Mouse (Mus musculus) neural tube, embryonic 11.5 days (tissue): ENCODE data around the gene Sec24d. TPM values are rescaled to one million over a fixed set of nuclear protein-coding genes. Genes with fewer than 3 reads are reported as not detected.

Source experiments
- ATAC-seq: fragments of 200-750 bp; cut with Nextera tagmentation; 2 replicates; pipeline ENCODE4 v1.8.0; 2017; ENCODE audit warnings: moderate number of reproducible peaks, mild to moderate bottlenecking, moderate TSS enrichment, moderate library complexity; ENCODE audit not compliant: insufficient read depth, low FRiP score, low TSS enrichment
- DNase-seq: peaks from one replicate; pipeline ENCODE4 v3.0.0-alpha.2; 2015; ENCODE audit warnings: low spot score
- H3K27ac ChIP-seq: fragments of 300-500 bp; sonication (generic); 2 replicates; pipeline ENCODE4 v1.5.1; 2014; ENCODE audit warnings: low read depth, mild to moderate bottlenecking, low read length
- H3K27me3 ChIP-seq: fragments of 300-500 bp; sonication (generic); 2 replicates; pipeline ENCODE4 v1.6.1; 2014; ENCODE audit warnings: mild to moderate bottlenecking, low read length, mixed read lengths; ENCODE audit not compliant: control insufficient read depth, insufficient read depth
- H3K36me3 ChIP-seq: fragments of 300-500 bp; sonication (generic); 2 replicates; pipeline ENCODE4 v1.6.1; 2014; ENCODE audit warnings: mild to moderate bottlenecking, low read length, moderate library complexity, mixed read lengths; ENCODE audit not compliant: control insufficient read depth, insufficient read depth
- H3K4me1 ChIP-seq: fragments of 300-500 bp; sonication (generic); 2 replicates; pipeline ENCODE4 v1.6.1; 2014; ENCODE audit warnings: low read length, mixed read lengths; ENCODE audit not compliant: control insufficient read depth, insufficient read depth
- H3K4me2 ChIP-seq: fragments of 300-500 bp; sonication (generic); 2 replicates; pipeline ENCODE4 v1.6.1; 2014; ENCODE audit warnings: low read depth, mild to moderate bottlenecking, moderate library complexity
- H3K4me3 ChIP-seq: fragments of 300-500 bp; sonication (generic); 2 replicates; pipeline ENCODE4 v1.5.1; 2014; ENCODE audit warnings: low read depth, low read length
- H3K9ac ChIP-seq: fragments of 300-500 bp; sonication (generic); 2 replicates; pipeline ENCODE4 v1.6.1; 2014; ENCODE audit warnings: mild to moderate bottlenecking, low read length
- H3K9me3 ChIP-seq: fragments of 300-500 bp; sonication (generic); 2 replicates; pipeline ENCODE4 v1.6.1; 2016; ENCODE audit warnings: low read length; ENCODE audit not compliant: control insufficient read depth
- WGBS: fragments of 180-500 bp; shearing (Covaris S2); extraction: QIAGEN DNeasy Blood & Tissue Kit; methylation state at CpG from one replicate; pipeline ENCODE4 v1.1.7; 2014; 5-methylcytosine and 5-hydroxymethylcytosine counted together
- polyA plus RNA-seq: library from polyadenylated mRNA; unstranded; fragments of >200 nt; fragmentation: Nextera tagmentation; extraction: Ambion mirVana; gene quantifications from 2 replicates; pipeline ENCODE4 v1.2.1, GENCODE M21; 2014

Gene Sec24d
- polyA plus RNA-seq, 1 experiment from 2014 or later: 28.6 TPM

DNA sequence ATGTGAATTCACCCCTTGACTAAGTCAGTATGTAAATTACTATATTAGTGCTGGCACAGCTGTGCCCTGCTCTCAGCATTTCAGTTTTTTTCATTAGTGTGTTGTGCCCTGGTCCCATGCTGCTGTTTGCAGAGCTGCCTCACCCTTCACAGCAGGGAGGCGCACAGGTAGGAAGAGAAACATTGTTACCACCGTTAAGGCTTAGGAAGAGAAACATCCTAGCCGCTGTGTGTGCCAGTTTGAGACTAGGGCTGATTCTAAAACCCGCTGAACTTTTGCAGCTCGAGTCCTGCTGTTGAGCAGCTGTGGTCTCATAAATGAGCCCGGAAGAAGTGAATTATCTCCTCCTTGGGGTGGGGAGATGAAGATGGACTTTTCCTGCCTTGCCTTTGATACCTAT, 41.9 kb downstream of the Sec24d start:
- Histone ChIP-seq H3K9me3 (no peaks in the 10 kb centered on the region), H3K4me2 (no peak overlapping the region), H3K4me3 (no peak overlapping the region), H3K4me1 (no peaks in the 10 kb centered on the region), H3K9ac (no peak overlapping the region), H3K27me3 (no peaks in the 10 kb centered on the region), H3K36me3 (no peaks in the 10 kb centered on the region), H3K27ac (no peak overlapping the region)
- ATAC-seq (no peak), DNase-seq (no peak)
- WGBS: 79% methylated on average over 6 of the region's 6 CpGs

DNA sequence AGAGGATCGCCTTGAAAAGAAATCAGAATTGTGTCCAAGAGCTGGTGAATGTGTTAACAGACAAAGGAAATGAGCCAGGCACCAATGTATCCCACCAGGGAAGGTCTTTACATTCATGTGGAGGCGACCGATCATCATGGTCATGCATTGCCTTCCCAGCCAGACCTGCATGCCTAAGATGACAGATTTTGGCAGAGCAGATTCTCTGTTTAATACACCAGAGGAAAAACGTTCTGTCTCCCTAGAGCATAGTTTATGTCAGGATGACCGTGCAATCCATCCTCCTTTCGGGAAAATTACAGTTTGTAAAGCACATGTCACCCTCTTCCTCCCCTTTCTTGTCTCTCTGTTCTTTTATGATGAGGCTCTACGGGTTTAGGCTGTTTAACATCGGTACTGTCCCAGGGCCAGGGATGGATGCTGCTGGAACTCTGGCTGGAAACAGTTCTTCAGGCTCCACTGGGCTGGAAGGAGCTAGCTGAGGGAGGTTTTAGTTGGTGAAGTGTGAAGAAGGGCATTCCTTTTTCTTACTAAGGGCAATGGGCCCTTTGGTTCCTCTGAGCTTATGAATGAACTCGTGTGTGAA, 45.3 kb downstream of the Sec24d start:
- DNase-seq (no peak), ATAC-seq (no peak)
- no peak overlapping the region for H3K9ac ChIP-seq
- H3K4me2 ChIP-seq: no peak overlapping the region
- no peak overlapping the region for H3K4me3 ChIP-seq
- H3K4me1 ChIP-seq: no peaks in the 10 kb centered on the region
- H3K27ac ChIP-seq: no peak overlapping the region
- 88% methylated on average over 9 of the region's 9 CpGs for WGBS
- no peaks in the 10 kb centered on the region for H3K27me3 ChIP-seq
- no peaks in the 10 kb centered on the region for H3K9me3 ChIP-seq
- H3K36me3 ChIP-seq: no peaks in the 10 kb centered on the region

DNA sequence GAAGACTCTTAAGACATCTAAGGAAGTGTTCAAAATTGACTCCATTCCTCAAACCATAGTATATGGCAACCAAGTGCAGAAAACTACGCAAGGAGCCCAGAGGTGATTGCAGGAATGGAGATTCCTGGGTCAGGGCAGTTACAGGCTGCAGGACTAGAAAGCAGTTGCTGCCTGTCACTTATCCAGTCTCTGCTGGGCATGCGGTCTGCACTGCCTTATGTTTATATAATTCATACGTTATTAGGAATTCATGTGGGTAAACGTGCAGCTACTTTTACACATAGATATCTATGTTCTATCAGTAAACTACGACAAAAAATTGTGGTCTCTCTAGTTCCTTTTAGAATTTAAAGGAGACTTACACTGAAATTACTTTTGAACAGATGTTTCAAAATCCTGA, 46.2 kb downstream of the Sec24d start:
- Histone ChIP-seq H3K9ac (no peak overlapping the region), H3K9me3 (no peaks in the 10 kb centered on the region), H3K27ac (no peak overlapping the region), H3K4me3 (no peak overlapping the region), H3K4me2 (no peak overlapping the region), H3K27me3 (no peaks in the 10 kb centered on the region), H3K4me1 (no peaks in the 10 kb centered on the region), H3K36me3 (no peaks in the 10 kb centered on the region)
- ATAC-seq (no peak), DNase-seq (no peak)
- 78% methylated on average over 5 of the region's 5 CpGs for WGBS

DNA sequence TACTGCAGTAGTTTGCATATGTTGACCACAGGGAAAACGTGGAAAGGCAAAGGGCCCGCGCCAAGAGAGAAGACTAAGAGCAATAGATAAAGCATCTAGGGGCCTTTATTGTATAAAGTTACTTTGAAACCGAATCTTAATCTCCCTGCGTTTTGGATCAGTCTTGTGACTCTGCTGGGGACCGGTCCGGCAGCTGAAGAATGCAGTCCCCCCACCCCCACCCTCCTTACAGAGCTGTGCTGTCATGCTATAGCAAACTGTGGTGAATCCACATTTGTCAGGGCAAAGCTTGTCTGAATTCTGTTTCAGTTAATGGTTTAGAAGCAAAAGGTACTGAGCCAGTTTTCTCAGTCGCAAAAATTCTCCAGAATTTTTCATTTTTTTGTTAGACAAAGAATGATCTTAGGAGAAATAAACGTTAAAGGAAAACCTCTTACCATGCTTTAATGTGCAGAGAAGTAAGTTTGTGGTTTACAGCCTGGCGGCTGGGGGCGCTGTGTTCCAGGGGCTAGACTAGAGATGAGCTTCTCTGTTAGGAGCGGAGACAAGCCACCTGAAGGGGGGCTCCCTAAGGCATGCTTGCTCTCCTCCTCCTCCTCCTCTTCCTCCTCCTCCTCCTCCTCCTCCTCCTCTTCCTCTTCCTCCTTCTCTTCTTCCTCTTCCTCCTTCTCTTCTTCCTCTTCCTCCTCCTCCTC, 46.8 kb downstream of the Sec24d start:
- Histone ChIP-seq H3K9ac (no peak overlapping the region), H3K4me1 (no peaks in the 10 kb centered on the region), H3K27me3 (no peaks in the 10 kb centered on the region), H3K9me3 (no peaks in the 10 kb centered on the region), H3K4me3 (no peak overlapping the region), H3K4me2 (no peak overlapping the region), H3K36me3 (no peaks in the 10 kb centered on the region), H3K27ac (no peak overlapping the region)
- ATAC-seq: no peak
- DNase-seq: no peak
- WGBS: 34% methylated on average over 12 of the region's 12 CpGs

DNA sequence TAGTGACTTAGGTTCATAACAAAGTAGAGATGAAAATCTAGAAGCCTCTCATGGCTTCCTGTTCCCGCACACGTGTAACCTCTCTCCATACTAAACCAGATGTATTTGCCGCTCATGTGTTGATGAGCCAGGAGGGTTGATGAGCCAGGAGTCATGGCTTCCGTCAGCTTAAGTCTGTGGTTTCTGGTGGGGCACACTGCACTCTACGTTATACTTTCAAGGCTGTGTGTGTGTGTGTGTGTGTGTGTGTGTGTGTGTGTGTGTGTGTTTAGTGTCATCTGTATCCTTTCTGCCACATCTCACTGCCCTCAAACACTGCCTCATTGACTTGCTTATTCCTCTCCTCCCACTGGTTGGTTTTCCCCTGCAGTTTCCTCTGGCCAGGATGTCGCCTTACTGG, 48.8 kb downstream of the Sec24d start:
- Histone ChIP-seq H3K4me1 (no peaks in the 10 kb centered on the region), H3K27ac (no peak overlapping the region), H3K4me3 (no peak overlapping the region), H3K36me3 (no peaks in the 10 kb centered on the region), H3K4me2 (no peak overlapping the region), H3K27me3 (no peaks in the 10 kb centered on the region), H3K9me3 (no peaks in the 10 kb centered on the region), H3K9ac (no peak overlapping the region)
- no peak for ATAC-seq
- DNase-seq: no peak
- 87% methylated on average over 6 of the region's 6 CpGs for WGBS

- H3K36me3 ChIP-seq: no peaks in the 10 kb centered on the region
- H3K27me3 ChIP-seq: no peaks in the 10 kb centered on the region
- 87% methylated on average over 9 of the region's 9 CpGs for WGBS
- no peaks in the 10 kb centered on the region for H3K4me1 ChIP-seq
- no peak for ATAC-seq
- H3K4me3 ChIP-seq: no peak overlapping the region
- H3K9ac ChIP-seq: no peak overlapping the region
- no peak overlapping the region for H3K27ac ChIP-seq
- no peaks in the 10 kb centered on the region for H3K9me3 ChIP-seq
- H3K4me2 ChIP-seq: no peak overlapping the region
- DNase-seq: no peak
Measured at GRCm38 (mm10) chr3:123317081-123317480, 49.8 kb downstream of the Sec24d start.

GRCm38 (mm10) chr3:123320341-123320740, 53.1 kb downstream of the Sec24d start:
- no peak overlapping the region for H3K4me3 ChIP-seq
- H3K36me3 ChIP-seq: no peaks in the 10 kb centered on the region
- no peak overlapping the region for H3K4me2 ChIP-seq
- H3K9ac ChIP-seq: no peak overlapping the region
- DNase-seq: no peak
- no peaks in the 10 kb centered on the region for H3K4me1 ChIP-seq
- no peaks in the 10 kb centered on the region for H3K9me3 ChIP-seq
- ATAC-seq: peak; percentile 14; the same call in 1 of the 2 replicates
- no peak overlapping the region for H3K27ac ChIP-seq
- no peaks in the 10 kb centered on the region for H3K27me3 ChIP-seq
- WGBS: 79% methylated on average over 9 of the region's 9 CpGs

GRCm38 (mm10) chr3:123321612-123322011, 54.4 kb downstream of the Sec24d start:
- no peak overlapping the region for H3K4me3 ChIP-seq
- H3K27me3 ChIP-seq: no peaks in the 10 kb centered on the region
- H3K9me3 ChIP-seq: no peaks in the 10 kb centered on the region
- H3K27ac ChIP-seq: no peak overlapping the region
- no peaks in the 10 kb centered on the region for H3K36me3 ChIP-seq
- H3K4me1 ChIP-seq: no peaks in the 10 kb centered on the region
- 87% methylated on average over 6 of the region's 6 CpGs for WGBS
- ATAC-seq: peak; percentile 39; the same call in 1 of the 2 replicates
- H3K4me2 ChIP-seq: no peak overlapping the region
- no peak for DNase-seq
- no peak overlapping the region for H3K9ac ChIP-seq

GRCm38 (mm10) chr3:123322147-123322546, 54.9 kb downstream of the Sec24d start:
- DNase-seq (no peak), ATAC-seq (peak; percentile 70; the same call in 1 of the 2 replicates)
- Histone ChIP-seq H3K9me3 (no peaks in the 10 kb centered on the region), H3K27me3 (no peaks in the 10 kb centered on the region), H3K4me1 (no peaks in the 10 kb centered on the region), H3K4me2 (no peak overlapping the region), H3K4me3 (no peak overlapping the region), H3K27ac (no peak overlapping the region), H3K9ac (no peak overlapping the region), H3K36me3 (no peaks in the 10 kb centered on the region)
- WGBS: 34% methylated on average over 1 of the region's 1 CpGs
